In the genomic region with DNA sequence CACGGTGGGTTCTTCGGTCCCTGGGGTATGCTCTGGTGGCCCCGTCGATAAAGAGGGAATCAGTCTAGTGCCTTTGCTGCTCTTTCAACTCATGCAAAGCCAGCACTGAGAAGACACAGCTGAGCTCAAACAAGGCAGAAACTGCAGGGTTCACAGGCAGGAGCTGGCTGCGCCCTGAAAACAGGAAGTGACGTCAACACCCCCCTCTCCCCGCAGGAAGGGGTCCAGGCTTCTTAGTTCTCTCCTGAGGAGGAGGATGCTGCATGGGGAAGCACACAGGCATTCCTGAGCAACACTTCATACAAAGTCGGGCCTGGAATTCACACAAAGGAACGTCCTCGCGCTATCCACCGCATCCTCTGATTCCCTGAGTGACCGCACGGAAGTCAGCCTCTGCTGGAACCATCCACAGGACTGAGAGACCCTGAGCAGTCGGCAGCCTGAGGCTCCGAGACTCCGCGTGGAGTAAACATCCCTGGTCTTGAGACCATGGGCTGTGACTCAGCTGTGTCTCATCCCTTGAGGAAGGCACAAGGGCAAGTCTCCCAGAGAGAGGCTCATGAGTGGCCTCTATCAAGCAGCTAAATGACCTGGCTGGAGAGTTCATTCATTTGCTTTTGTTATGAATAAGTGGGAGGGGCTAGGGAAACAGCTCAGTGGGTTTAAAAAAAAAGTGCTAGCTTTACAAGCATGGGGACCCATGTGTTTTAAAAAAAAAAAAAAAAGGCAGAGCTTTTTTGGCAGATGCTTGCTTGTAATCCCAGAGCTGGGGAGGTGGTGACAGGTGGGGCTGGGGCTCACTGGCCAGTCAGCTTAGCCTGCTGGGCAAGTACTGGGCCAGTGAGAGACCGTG, we compare ENCODE assay signal across 10 mouse cellular contexts.
DNase-seq lines count a peak whose midpoint lies in the region; ATAC-seq lines count a peak whose summit lies in the region.
"Had no signal": no experiment of that assay in that cellular context is flagged by ENCODE, and none has a peak within 500 bp of the region (broad histone marks: within the 10 kb centered on the region; RNA-seq: fewer than 3 reads in every experiment).

No protein-coding gene starts in this region.

- H3K27ac ChIP-seq in forebrain, embryonic 13.5 days = no peak overlapping the region
- H3K27ac ChIP-seq: macrophage had no signal

- H3K4me2 ChIP-seq in forebrain, embryonic 13.5 days = no peak overlapping the region

- 84% methylated on average over 19 of the region's 19 CpGs for WGBS in forebrain, embryonic 13.5 days

- H3K4me3 ChIP-seq in forebrain, embryonic 13.5 days = no peak overlapping the region

- DNase-seq in embryo, embryonic 10 days (ENCODE audit: low spot score) = peak; percentile 9
- DNase-seq in embryo, embryonic 10.5 days (ENCODE audit: low spot score) = no peak
- DNase-seq in spleen, adult 18-20 months = peak; percentile 14 to 19
- no peak for DNase-seq in spleen, postnatal 14 days (ENCODE audit: low spot score in 2 of 2)
- DNase-seq in lung, postnatal 36 days = peak; percentile 20
- DNase-seq in urinary bladder, postnatal 14 days (ENCODE audit: low spot score) = no peak
- no peak for DNase-seq in left cerebral cortex, postnatal 4 days
- DNase-seq: cerebellum, adult 2 months had no signal

- ATAC-seq in forebrain, embryonic 13.5 days = no peak

- no peaks in the 10 kb centered on the region for H3K4me1 ChIP-seq in forebrain, embryonic 13.5 days

- peaks cover 12% of the 10 kb centered on the region; the same call in 1 of the 2 replicates for H3K36me3 ChIP-seq in forebrain, embryonic 13.5 days (ENCODE audit: poor library complexity, severe bottlenecking)

- no peaks in the 10 kb centered on the region; the same call in 1 of the 2 replicates for H3K9me3 ChIP-seq in forebrain, embryonic 13.5 days (replicated peaks)

- no peak overlapping the region for H3K9ac ChIP-seq in forebrain, embryonic 13.5 days

- intact Hi-C loops in left cerebral cortex, postnatal 4 days (cut with DNase I) = no loop called here

- no peaks in the 10 kb centered on the region for H3K27me3 ChIP-seq in forebrain, embryonic 13.5 days

Comparison
In these comparisons a context has a peak if more than half of its experiments do, and no peak if none do; other contexts are left out.
1. DNase-seq: peak in embryo, embryonic 10 days (single experiment), spleen, adult 18-20 months (2 of 2) and lung, postnatal 36 days (single experiment); none in embryo, embryonic 10.5 days (single experiment), spleen, postnatal 14 days (0 of 2), urinary bladder, postnatal 14 days (single experiment) and left cerebral cortex, postnatal 4 days (single experiment).